Comparison of ENCODE assay signal across 28 mouse cellular contexts in the genomic region with DNA sequence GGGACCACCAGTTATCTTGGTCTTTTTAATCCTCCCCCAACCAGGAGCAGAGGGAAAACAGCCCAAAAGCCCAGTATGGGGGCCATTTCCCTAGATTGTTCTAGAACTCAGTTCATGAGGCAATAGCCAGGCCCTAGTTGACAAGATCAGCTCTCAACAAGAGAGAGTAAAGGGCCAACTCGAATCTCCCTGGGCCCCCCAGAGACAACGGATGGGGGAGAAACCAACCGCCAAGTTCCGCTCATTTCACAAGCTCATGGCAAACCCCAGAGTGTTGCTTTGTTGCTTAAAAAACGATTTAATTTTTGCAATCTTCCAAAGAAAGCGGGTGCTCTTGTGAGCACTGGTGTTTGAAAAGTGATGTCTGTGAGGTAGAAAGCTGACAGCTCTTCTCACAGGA.
A peak's percentile ranks its signal among the peaks of the same experiment; 100 is the strongest.
DNase-seq lines count a peak whose midpoint lies in the region; ATAC-seq and TF ChIP-seq lines count a peak whose summit lies in the region.
"Had no signal": no experiment of that assay in that cellular context is flagged by ENCODE, and none has a peak within 500 bp of the region (broad histone marks: within the 10 kb centered on the region; RNA-seq: fewer than 3 reads in every experiment).

No protein-coding gene starts in this region.

- no peak overlapping the region for H3K4me3 ChIP-seq in gastrocnemius, adult 2 months
- H3K4me3 ChIP-seq in lung, postnatal 0 days (ENCODE audit: low read depth, low read length), result no peak overlapping the region
- no peak overlapping the region for H3K4me3 ChIP-seq in brown adipose tissue, adult 24 weeks (ENCODE audit: insufficient read depth, low read depth, low read length)
- H3K4me3 ChIP-seq in liver, postnatal 0 days (ENCODE audit: low read depth, low read length), result no peak overlapping the region
- H3K4me3 ChIP-seq: embryonic facial prominence, embryonic 12.5 days; heart, embryonic 12.5 days; hindbrain, embryonic 13.5 days; left cerebral cortex, adult 2 months; megakaryocyte, embryonic 14.5 days had no signal

- no peaks in the 10 kb centered on the region for H3K27me3 ChIP-seq in lung, postnatal 0 days (replicated peaks; ENCODE audit: insufficient read depth, low read length)
- no peaks in the 10 kb centered on the region for H3K27me3 ChIP-seq in liver, postnatal 0 days (ENCODE audit: insufficient read depth, low read length)
- H3K27me3 ChIP-seq: embryonic facial prominence, embryonic 12.5 days; heart, embryonic 12.5 days; hindbrain, embryonic 13.5 days had no signal

- no peak for ATAC-seq in lung, postnatal 0 days
- ATAC-seq in liver, postnatal 0 days, result no peak
- ATAC-seq: forebrain, postnatal 0 days; inflammation-experienced regulatory T-cells, adult 6 months had no signal

- no peak for TF ChIP-seq CTCF in gastrocnemius, adult 2 months (IDR thresholded peaks at IDR 0.05)
- TF ChIP-seq CTCF in lung, postnatal 0 days (IDR thresholded peaks at IDR 0.05), result no peak
- no peak for TF ChIP-seq CTCF in liver, postnatal 0 days (IDR thresholded peaks at IDR 0.05; ENCODE audit: low read depth)

- peak; percentile 39 for DNase-seq in gastrocnemius, adult 2 months
- no peak for DNase-seq in gastrocnemius, adult 8-10 months (ENCODE audit: low spot score in 2 of 2)
- peak; percentile 40 for DNase-seq in lung, postnatal 0 days (ENCODE audit: low spot score)
- no peak for DNase-seq in lung, postnatal 10 days
- peak; percentile 44 for DNase-seq in liver, postnatal 0 days
- DNase-seq in heart, postnatal 4 days, result no peak
- no peak for DNase-seq in right cerebral cortex, postnatal 25 days
- DNase-seq: cerebellum, adult 18-20 months; cerebellum, postnatal 14 days; forebrain, postnatal 0 days; heart, adult 11 months; heart, postnatal 14 days; kidney, adult 18-20 months; left cerebral cortex, postnatal 4 days; lung, postnatal 14 days; right cerebral cortex, adult 18-20 months; thymus, adult 2 months; thymus, postnatal 4 days had no signal

- H3K27ac ChIP-seq in gastrocnemius, adult 2 months, result peak overlapping the region; percentile 35
- H3K27ac ChIP-seq in lung, postnatal 0 days (ENCODE audit: low read length), result no peak overlapping the region
- peak overlapping the region; percentile 15; the same call in 1 of the 2 replicates for H3K27ac ChIP-seq in brown adipose tissue, adult 24 weeks (replicated peaks; ENCODE audit: low read depth, low read length)
- H3K27ac ChIP-seq in liver, postnatal 0 days (ENCODE audit: low read depth), result peak overlapping the region; percentile 83
- H3K27ac ChIP-seq: embryonic facial prominence, embryonic 12.5 days; hindbrain, embryonic 13.5 days; kidney, postnatal 0 days; left cerebral cortex, adult 2 months; liver, embryonic 14.5 days; stomach, postnatal 0 days had no signal

- 78% methylated on average over 6 of the region's 6 CpGs for WGBS in lung, postnatal 0 days
- 74% methylated on average over 6 of the region's 6 CpGs for WGBS in liver, postnatal 0 days (ENCODE audit: insufficient replicate concordance)

- TF ChIP-seq EP300 in lung, postnatal 0 days (IDR thresholded peaks at IDR 0.05), result no peak
- TF ChIP-seq EP300 in liver, postnatal 0 days (IDR thresholded peaks at IDR 0.05; ENCODE audit: low read depth), result no peak

- intact Hi-C loops in gastrocnemius, adult 2 months (cut with DNase I), result no loop called here

- H3K9ac ChIP-seq in lung, postnatal 0 days (replicated peaks; ENCODE audit: low read depth), result no peak overlapping the region
- H3K9ac ChIP-seq in liver, postnatal 0 days (replicated peaks), result no peak overlapping the region
- H3K9ac ChIP-seq: embryonic facial prominence, embryonic 12.5 days; forebrain, postnatal 0 days; heart, embryonic 12.5 days; hindbrain, embryonic 13.5 days; liver, embryonic 14.5 days had no signal

- no peaks in the 10 kb centered on the region for H3K36me3 ChIP-seq in lung, postnatal 0 days (ENCODE audit: insufficient read depth, low read length)
- no peaks in the 10 kb centered on the region for H3K36me3 ChIP-seq in liver, postnatal 0 days (replicated peaks; ENCODE audit: insufficient read depth, low read length)
- H3K36me3 ChIP-seq: embryonic facial prominence, embryonic 12.5 days; heart, embryonic 12.5 days; hindbrain, embryonic 13.5 days had no signal

- no peaks in the 10 kb centered on the region for H3K9me3 ChIP-seq in lung, postnatal 0 days (ENCODE audit: low read length)
- no peaks in the 10 kb centered on the region for H3K9me3 ChIP-seq in liver, postnatal 0 days (ENCODE audit: low read length)
- H3K9me3 ChIP-seq: embryonic facial prominence, embryonic 12.5 days; heart, embryonic 12.5 days; hindbrain, embryonic 13.5 days; megakaryocyte, embryonic 14.5 days had no signal

- H3K4me1 ChIP-seq in lung, postnatal 0 days (ENCODE audit: insufficient read depth, low read depth, low read length), result peaks cover 11% of the 10 kb centered on the region; the same call in 1 of the 2 replicates
- H3K4me1 ChIP-seq in brown adipose tissue, adult 24 weeks (ENCODE audit: control insufficient read depth, insufficient read depth, insufficient read length, low read length), result peaks cover 26% of the 10 kb centered on the region
- peaks cover 65% of the 10 kb centered on the region for H3K4me1 ChIP-seq in liver, postnatal 0 days (ENCODE audit: insufficient read depth)

- H3K4me2 ChIP-seq in lung, postnatal 0 days (replicated peaks; ENCODE audit: low read depth, low read length), result no peak overlapping the region
- H3K4me2 ChIP-seq in liver, postnatal 0 days (ENCODE audit: low read depth, low read length), result no peak overlapping the region
- H3K4me2 ChIP-seq: embryonic facial prominence, embryonic 12.5 days; heart, embryonic 12.5 days; hindbrain, embryonic 13.5 days had no signal

Comparison
In these comparisons a context has a peak if more than half of its experiments do, and no peak if none do; other contexts are left out.
1. DNase-seq: peak in gastrocnemius, adult 2 months (single experiment), lung, postnatal 0 days (single experiment) and liver, postnatal 0 days (single experiment); none in gastrocnemius, adult 8-10 months (0 of 2), lung, postnatal 10 days (single experiment), heart, postnatal 4 days (single experiment) and right cerebral cortex, postnatal 25 days (single experiment).